Mouse (Mus musculus) intestine, embryonic 14.5 days (tissue): ENCODE results near the gene Csn1s2b. TPM values are rescaled to one million over a fixed set of nuclear protein-coding genes. Genes with fewer than 3 reads are reported as not detected.

Source experiments
- ATAC-seq: fragments of 200-750 bp; cut with Nextera tagmentation; replicated peaks from 2 replicates; pipeline ENCODE4 v1.8.0; 2017; ENCODE audit warnings: low read depth, moderate number of reproducible peaks, moderate TSS enrichment, moderate library complexity; ENCODE audit not compliant: low FRiP score, low TSS enrichment
- DNase-seq: peaks from one replicate; pipeline ENCODE4 v3.0.0-alpha.2; 2018; ENCODE audit warnings: low spot score
- H3K27ac ChIP-seq: fragments of 300-500 bp; sonication (generic); 2 replicates; pipeline ENCODE4 v1.5.1; 2014; ENCODE audit warnings: low read depth, mild to moderate bottlenecking, control low read depth
- H3K27me3 ChIP-seq: fragments of 300-500 bp; sonication (generic); replicated peaks from 2 replicates; pipeline ENCODE4 v1.6.1; 2014; ENCODE audit warnings: low read length, control low read depth; ENCODE audit not compliant: control insufficient read depth, insufficient read depth
- H3K36me3 ChIP-seq: fragments of 300-500 bp; sonication (generic); 2 replicates; pipeline ENCODE4 v1.6.1; 2014; ENCODE audit warnings: low read length, control low read depth; ENCODE audit not compliant: control insufficient read depth, insufficient read depth
- H3K4me1 ChIP-seq: fragments of 300-500 bp; sonication (generic); replicated peaks from 2 replicates; pipeline ENCODE4 v1.6.1; 2014; ENCODE audit warnings: low read length, control low read depth, mixed read lengths; ENCODE audit not compliant: control insufficient read depth, insufficient read depth
- H3K4me2 ChIP-seq: fragments of 300-500 bp; sonication (generic); 2 replicates; pipeline ENCODE4 v1.6.1; 2014; ENCODE audit warnings: low read length
- H3K4me3 ChIP-seq: fragments of 300-500 bp; sonication (generic); 2 replicates; pipeline ENCODE4 v1.5.1; 2014; ENCODE audit warnings: low read depth, low read length, control low read depth, mixed read lengths
- H3K9ac ChIP-seq: fragments of 300-500 bp; sonication (generic); 2 replicates; pipeline ENCODE4 v1.6.1; 2014; ENCODE audit warnings: mild to moderate bottlenecking, low read length
- H3K9me3 ChIP-seq: fragments of 300-500 bp; sonication (generic); 2 replicates; pipeline ENCODE4 v1.6.1; 2016; ENCODE audit warnings: low read length, control low read depth; ENCODE audit not compliant: control insufficient read depth
- WGBS: fragments of 180-500 bp; shearing (Covaris S2); extraction: QIAGEN DNeasy Blood & Tissue Kit; methylation state at CpG from one replicate; pipeline ENCODE4 v1.1.7; 2014; 5-methylcytosine and 5-hydroxymethylcytosine counted together
- polyA plus RNA-seq: library from polyadenylated mRNA; unstranded; fragments of >200 nt; fragmentation: Nextera tagmentation; extraction: Ambion mirVana; gene quantifications from 2 replicates; pipeline ENCODE4 v1.2.1, GENCODE M21; 2014

The Csn1s2b gene
- polyA plus RNA-seq, 1 experiment from 2014 or later, result not detected

- H3K36me3 ChIP-seq, result no peaks in the 10 kb centered on the region
- DNase-seq (no peak), ATAC-seq (no peak)
- H3K9me3 ChIP-seq, result no peaks in the 10 kb centered on the region
- WGBS, result 27% methylated on average over 4 of the region's 4 CpGs
- no peak overlapping the region for H3K4me2 ChIP-seq
- no peaks in the 10 kb centered on the region for H3K27me3 ChIP-seq
- H3K4me3 ChIP-seq, result no peak overlapping the region
- no peak overlapping the region for H3K9ac ChIP-seq
- H3K27ac ChIP-seq, result no peak overlapping the region
- no peaks in the 10 kb centered on the region for H3K4me1 ChIP-seq
Observed at GRCm38 (mm10) chr5:87871423-87871822, 63.5 kb downstream of the Csn1s2b start.

Other genes with a start within 250 kb of the Csn1s2b start
- gene Sult1d1, start 239.1 kb upstream of the Csn1s2b start, polyA plus RNA-seq, result 17.2 and 20.1 TPM in 2 replicates
- not detected in 2 replicates for gene Sult1e1, start 216.5 kb upstream of the Csn1s2b start, polyA plus RNA-seq
- gene Csn1s1, start 141.9 kb upstream of the Csn1s2b start, polyA plus RNA-seq, result not detected in 2 replicates
- gene Csn2, start 108.5 kb upstream of the Csn1s2b start, polyA plus RNA-seq, result not detected in 2 replicates
- gene Csn1s2a, start 33.5 kb upstream of the Csn1s2b start, polyA plus RNA-seq, result not detected in 2 replicates
- not detected in 2 replicates for gene Prr27, start 17.6 kb downstream of the Csn1s2b start, polyA plus RNA-seq
- not detected in 2 replicates for gene Odam, start 76.9 kb downstream of the Csn1s2b start, polyA plus RNA-seq
- 0.49 and 1.0 TPM in 2 replicates for gene Csn3, start 117.5 kb downstream of the Csn1s2b start, polyA plus RNA-seq
- not detected in 2 replicates for gene 2310003L06Rik, start 161.4 kb downstream of the Csn1s2b start, polyA plus RNA-seq
- not detected in 2 replicates for gene Gm28434, start 161.4 kb downstream of the Csn1s2b start, polyA plus RNA-seq
- not detected in 2 replicates for gene Cabs1, start 171.4 kb downstream of the Csn1s2b start, polyA plus RNA-seq
- gene Smr3a, start 194.5 kb downstream of the Csn1s2b start, polyA plus RNA-seq, result not detected in 2 replicates